Mouse (Mus musculus) heart, embryonic 13.5 days (tissue): ENCODE results near the gene Hmgcl. TPM values are rescaled to one million over a fixed set of nuclear protein-coding genes. Genes with fewer than 3 reads are reported as not detected.

Source experiments
- polyA plus RNA-seq: library from polyadenylated mRNA; unstranded; fragments of >200 nt; fragmentation: Nextera tagmentation; extraction: Ambion mirVana; gene quantifications from 2 replicates; pipeline ENCODE4 v1.2.1, GENCODE M21; 2015

Hmgcl gene
- polyA plus RNA-seq, 1 experiment from 2014 or later: 73.0 TPM

Other genes starting within 250 kb of the Hmgcl start
- gene Il22ra1, start 218.3 kb upstream of the Hmgcl start, polyA plus RNA-seq: not detected in 2 replicates
- 0.23 and 0.37 TPM in 2 replicates for gene Myom3, start 186.7 kb upstream of the Hmgcl start, polyA plus RNA-seq
- 130 and 140 TPM in 2 replicates for gene Srsf10, start 90.7 kb upstream of the Hmgcl start, polyA plus RNA-seq
- gene Pnrc2, start 72.6 kb upstream of the Hmgcl start, polyA plus RNA-seq: 114 and 125 TPM in 2 replicates
- 0.29 and 0.36 TPM in 2 replicates for gene Cnr2, start 51.1 kb upstream of the Hmgcl start, polyA plus RNA-seq
- 46.0 and 47.9 TPM in 2 replicates for gene Fuca1, start 25.7 kb upstream of the Hmgcl start, polyA plus RNA-seq
- 23.6 and 28.7 TPM in 2 replicates for gene Gale, start 17.3 kb downstream of the Hmgcl start, polyA plus RNA-seq
- 65.5 and 75.4 TPM in 2 replicates for gene Lypla2, start 26.2 kb downstream of the Hmgcl start, polyA plus RNA-seq
- 39.2 and 42.0 TPM in 2 replicates for gene Pithd1, start 40.8 kb downstream of the Hmgcl start, polyA plus RNA-seq
- gene Eloa, start 75.3 kb downstream of the Hmgcl start, polyA plus RNA-seq: 28.5 and 29.4 TPM in 2 replicates
- 270 and 324 TPM in 2 replicates for gene Rpl11, start 107.0 kb downstream of the Hmgcl start, polyA plus RNA-seq
- 288 and 305 TPM in 2 replicates for gene Id3, start 197.0 kb downstream of the Hmgcl start, polyA plus RNA-seq
- 6.2 and 6.6 TPM in 2 replicates for gene E2f2, start 225.9 kb downstream of the Hmgcl start, polyA plus RNA-seq